Mouse (Mus musculus) CH12.LX (cell line): ENCODE measurements around the gene Cdkn1b.

Source experiments
- CTCF ChIP-seq, 2 experiments: IDR thresholded peaks in 1 of 2; conservative IDR thresholded peaks in 1 of 2; 2 replicates each; pipeline ENCODE4 v1.5.1; 2011 to 2012; ENCODE audit warnings: low read depth in 2 of 2, low read length in 2 of 2, improper control_type of control experiment in 1 of 2, inconsistent platforms in 1 of 2, mild to moderate bottlenecking in 1 of 2, moderate library complexity in 1 of 2
- ZNF384 ChIP-seq: IDR thresholded peaks from 2 replicates; pipeline ENCODE4 v1.6.1; 2012; ENCODE audit warnings: low read depth, low read length, improper control_type of control experiment, inconsistent platforms

DNA sequence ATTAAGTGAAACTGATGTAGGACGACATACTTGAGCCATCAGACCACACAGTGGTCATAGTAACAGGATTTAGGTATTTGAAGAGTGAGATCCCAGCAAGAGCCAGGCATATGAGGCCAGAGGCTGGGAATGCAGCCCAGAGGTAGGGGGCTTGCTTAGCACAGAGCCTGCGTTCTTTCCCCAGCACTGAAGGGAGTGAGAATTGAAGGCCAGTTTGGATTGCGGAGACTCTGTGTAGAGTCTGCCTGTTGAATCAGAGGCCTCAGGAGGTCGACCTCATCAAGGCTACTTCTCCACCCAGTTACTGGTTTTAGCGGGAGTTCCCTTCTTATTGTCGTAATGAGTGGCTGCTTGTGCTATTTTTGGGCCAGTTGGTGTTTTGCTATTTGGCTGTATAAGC, 25.9 kb downstream of the Cdkn1b start:
- TF ChIP-seq CTCF (conservative IDR thresholded peaks at IDR 0.05 in 1 of 2, IDR thresholded peaks at IDR 0.05 in 1 of 2; ENCODE audit: low read depth in 2 of 2, low read length in 2 of 2) (no peak), ZNF384 (no peak)
